Mouse (Mus musculus) bone marrow macrophage, adult 2 months (primary cell): ENCODE results near the gene Slc10a4.
"Not testable (repeated sequence)": the region's sequence is repeated elsewhere in the genome, so short reads cannot be mapped to it uniquely, and the experiment has no call there.

Experiments
- CTCF ChIP-seq: IDR thresholded peaks from 2 replicates; pipeline ENCODE4 v1.5.1; 2012; ENCODE audit warnings: low read depth, mild to moderate bottlenecking, low read length, moderate library complexity
- POLR2A ChIP-seq: IDR thresholded peaks from 2 replicates; pipeline ENCODE4 v1.6.1; 2012; ENCODE audit warnings: mild to moderate bottlenecking, low read depth, low read length, borderline replicate concordance

DNA sequence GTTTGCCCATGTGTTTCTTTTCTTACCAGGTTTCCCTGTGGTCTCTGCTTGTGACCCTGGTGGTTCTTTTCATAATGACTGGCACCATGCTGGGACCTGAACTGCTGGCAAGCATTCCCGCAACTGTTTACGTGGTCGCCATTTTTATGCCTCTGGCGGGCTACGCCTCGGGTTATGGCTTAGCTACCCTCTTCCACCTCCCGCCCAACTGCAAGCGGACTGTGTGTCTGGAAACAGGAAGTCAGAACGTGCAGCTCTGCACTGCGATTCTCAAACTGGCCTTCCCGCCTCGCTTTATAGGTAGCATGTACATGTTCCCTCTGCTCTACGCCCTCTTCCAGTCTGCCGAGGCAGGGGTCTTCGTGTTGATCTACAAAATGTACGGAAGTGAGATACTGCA is 5.1 kb downstream of the Slc10a4 start:
- not testable (repeated sequence) for TF ChIP-seq POLR2A, CTCF
